Mouse (Mus musculus) ZHBTc4 (cell line): ENCODE data around the gene Atp6v0a1.

Source experiments
- DNase-seq: peaks from one replicate; pipeline ENCODE4 v3.0.0-alpha.2; 2011; ENCODE audit warnings: low read depth, low spot score

Gene Atp6v0a1

GRCm38 (mm10) chr11:101060126-101060525 lies 50.9 kb downstream of the Atp6v0a1 start:
- DNase-seq: no peak

DNA sequence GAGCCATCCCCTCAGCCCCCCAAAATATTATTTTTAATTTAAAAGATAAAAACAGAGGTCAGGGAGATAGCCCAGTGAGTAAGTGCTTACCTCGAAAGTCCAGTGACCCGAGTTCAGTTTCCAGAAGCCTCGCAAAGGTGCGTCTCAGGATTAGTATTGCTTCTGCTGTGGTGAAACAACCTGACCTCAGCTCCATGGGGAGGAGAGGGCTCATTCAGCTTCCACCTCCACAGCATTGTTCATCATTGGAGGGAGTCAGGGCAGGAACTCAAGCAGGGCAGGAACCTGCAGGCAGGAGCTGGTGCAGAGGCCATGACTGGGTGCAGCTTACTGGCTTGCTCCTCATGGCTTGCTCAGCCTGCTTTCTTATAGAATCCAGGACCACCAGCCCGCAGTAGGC lies 51.8 kb downstream of the Atp6v0a1 start:
- DNase-seq: no peak

DNA sequence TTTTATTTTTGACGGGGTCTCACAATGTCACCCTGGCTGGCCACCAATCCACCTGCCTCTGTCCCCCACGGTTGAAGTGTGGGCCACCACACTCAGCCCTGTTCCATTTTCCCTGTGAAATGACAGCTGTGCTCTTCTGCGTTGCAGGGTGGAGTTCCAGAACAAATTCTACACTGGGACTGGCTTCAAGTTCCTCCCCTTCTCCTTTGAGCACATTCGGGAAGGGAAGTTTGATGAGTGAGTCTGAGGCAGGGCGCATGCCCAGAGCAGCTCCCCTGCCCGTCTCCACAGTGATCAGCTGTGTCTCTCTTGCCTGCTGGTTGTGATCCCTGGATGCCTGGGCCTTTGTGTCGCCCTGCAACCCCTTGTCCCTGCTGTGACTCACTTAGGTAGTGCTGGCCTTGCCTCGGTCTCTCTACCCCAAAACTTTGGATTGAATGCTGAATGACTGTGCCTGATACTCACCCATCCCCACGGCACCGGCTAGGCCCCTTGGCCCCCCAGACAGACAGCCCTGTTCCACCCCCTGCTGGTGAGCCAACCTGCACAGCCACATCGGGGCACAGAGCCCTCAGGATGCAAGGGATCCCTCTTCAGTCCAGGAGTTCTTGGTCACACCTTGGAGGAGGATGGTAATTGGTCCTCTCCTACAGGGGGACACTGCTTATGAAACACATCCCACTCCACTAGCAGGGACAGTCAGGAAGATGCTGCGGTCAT lies 53.1 kb downstream of the Atp6v0a1 start:
- no peak for DNase-seq

DNA sequence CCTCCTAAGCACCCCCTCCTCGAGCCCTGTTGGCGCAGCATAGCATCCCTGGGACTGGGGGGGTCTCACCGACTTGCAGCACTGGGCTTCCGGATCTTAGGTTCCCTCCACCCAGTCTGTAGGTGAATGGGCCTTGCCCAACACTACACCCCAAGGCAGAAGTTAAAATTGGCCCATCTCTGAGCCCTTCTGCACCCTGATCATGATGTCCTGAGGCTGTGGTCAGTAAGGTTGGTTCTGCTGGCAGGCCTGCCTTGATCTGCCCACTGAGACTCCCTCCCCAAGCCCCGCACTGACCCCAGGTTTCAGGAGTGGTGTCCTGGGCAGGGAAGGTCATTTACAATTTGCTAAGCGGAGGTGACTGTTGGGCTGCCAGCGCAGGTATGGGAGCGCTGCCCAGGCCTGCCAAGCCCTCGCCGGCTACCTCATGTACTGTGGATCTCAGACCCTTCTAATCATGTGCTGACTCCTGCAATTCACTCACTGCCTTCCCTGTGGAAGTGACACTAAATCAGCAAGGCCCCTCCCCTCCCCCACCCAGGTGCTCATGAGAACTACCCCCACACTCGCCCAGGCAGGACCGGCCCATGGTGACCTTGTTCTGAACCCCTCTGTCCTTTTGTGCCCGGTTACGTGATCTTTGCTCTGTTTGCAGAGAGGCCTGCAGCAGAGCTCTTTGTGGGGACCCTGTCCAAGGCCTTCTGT lies 53.9 kb downstream of the Atp6v0a1 start:
- DNase-seq: no peak

- peak; percentile 60 for DNase-seq
Observed at GRCm38 (mm10) chr11:101063676-101064327, 54.5 kb downstream of the Atp6v0a1 start.

DNA sequence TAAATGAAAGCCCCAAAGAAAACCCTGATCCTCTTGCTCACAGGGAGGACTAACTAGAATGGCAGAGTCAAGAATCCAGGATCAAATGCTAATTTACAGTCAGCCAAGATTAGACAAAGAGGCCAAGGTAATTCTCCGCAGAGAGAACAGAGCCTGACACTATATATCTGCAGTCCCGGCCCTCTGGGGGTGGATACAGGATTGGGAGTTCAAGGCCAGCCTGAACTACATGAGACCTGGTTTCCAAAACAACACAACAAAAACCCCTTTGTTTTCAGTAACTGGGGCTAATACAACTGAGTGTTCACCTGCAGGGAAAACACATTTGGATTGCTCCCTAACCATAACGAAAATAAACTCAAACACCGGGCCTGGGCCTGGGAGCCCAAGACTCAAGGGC lies 55.2 kb downstream of the Atp6v0a1 start:
- no peak for DNase-seq

DNA sequence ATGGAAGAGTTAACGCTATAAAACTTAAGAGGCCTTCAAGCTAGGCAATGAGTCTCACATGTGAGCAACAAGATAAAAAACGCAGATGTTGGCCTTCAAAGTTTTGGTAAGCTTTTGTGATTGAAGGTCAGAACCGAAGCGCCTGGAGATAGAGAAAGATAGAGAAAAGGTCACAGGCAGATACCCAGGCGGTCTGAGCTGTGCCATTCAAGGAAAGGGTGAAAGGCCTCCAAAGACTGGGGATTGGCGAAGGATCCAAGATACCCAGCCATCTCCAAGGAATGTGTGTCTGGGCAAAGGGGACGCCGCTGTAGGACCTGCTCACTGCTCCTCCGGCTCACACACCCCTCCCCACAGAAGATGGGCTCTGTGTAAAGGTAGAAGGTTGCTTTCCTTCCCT lies 55.8 kb downstream of the Atp6v0a1 start:
- DNase-seq: no peak

GRCm38 (mm10) chr11:101066549-101067412 lies 57.5 kb downstream of the Atp6v0a1 start:
- DNase-seq: peak; percentile 95

DNA sequence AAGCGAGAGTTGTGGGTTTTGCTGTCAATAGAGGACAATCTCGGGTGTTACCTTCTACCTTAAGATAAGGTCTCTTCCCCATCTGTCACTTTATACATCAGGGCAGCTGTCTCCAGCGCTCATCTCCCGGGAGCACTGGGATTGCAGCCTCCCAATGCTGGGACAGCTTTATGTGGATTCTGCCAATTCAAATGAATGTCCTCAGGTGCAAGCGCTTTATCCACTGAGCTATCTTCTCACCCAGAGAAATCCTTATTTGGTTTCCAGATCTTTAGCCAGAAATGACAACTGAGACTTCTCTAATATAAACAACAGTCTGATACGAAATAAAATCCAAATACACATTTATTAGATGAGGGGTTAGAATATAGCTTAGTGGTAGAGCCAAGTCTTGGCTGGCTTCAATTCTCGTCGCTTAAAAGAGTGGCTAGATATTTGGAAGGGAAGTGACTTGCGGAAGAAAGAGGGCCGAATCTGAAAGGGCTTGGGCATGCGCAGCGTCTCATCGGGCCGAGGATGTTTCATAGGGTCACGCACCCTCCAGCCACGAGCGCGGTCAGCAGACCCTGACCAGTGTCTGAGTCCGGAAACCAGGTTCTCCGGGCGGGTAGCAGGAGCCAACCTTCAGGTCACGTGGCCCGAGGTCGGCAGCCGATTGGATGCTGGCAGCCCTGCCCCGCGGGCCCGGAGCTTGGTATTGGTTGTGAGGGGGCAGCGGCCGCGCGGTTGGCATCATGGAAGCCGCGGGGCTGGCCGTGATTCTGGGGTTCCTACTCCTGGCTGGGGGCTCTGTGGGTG lies 60.3 kb downstream of the Atp6v0a1 start, which contains the start of gene Naglu:
Gene Naglu, plus strand, starts transcription at position 622 of the 798 bp plus-strand sequence.
- DNase-seq: peak; percentile 87

- DNase-seq: no peak
Observed at GRCm38 (mm10) chr11:101070189-101070527, 60.9 kb downstream of the Atp6v0a1 start.

DNA sequence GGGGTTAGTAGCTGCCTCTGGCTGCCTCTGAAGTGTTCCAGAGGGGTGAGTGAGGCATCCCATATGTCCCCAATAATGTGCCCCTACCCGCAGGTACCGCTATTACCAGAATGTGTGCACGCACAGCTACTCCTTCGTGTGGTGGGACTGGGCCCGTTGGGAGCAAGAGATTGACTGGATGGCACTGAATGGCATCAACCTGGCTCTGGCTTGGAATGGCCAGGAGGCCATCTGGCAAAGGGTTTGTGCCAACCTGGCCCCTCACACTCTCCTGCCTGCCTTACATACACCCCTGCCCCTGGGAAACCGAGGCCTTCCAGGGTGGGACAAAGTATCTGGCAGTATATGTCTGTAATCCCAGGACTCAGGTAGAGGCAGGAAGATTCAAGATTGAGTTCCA lies 61.7 kb downstream of the Atp6v0a1 start:
- no peak for DNase-seq

GRCm38 (mm10) chr11:101071810-101072428 lies 62.7 kb downstream of the Atp6v0a1 start:
- DNase-seq: no peak

GRCm38 (mm10) chr11:101078121-101078520 lies 68.9 kb downstream of the Atp6v0a1 start, which contains the start of gene Hsd17b1:
Gene Hsd17b1, plus strand, starts transcription at chr11:101078411.
- no peak for DNase-seq

DNA sequence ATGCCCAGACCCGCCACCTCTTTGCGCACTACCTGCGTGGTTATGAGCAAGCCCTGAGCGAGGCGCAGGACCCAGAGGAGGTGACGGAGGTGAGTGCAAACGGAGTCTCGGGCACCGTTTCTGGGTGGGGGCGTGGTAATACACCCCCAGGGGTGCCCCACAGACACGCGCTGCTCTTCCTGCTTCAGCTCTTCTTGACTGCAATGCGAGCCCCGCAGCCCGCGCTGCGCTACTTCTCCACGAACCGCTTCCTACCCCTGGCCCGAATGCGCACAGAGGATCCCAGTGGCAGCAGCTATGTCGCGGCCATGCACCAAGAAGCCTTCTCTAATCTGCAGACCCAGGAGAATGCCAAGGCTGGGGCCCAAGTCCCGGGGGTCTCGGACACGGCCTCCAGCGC lies 70.5 kb downstream of the Atp6v0a1 start:
- DNase-seq: peak; percentile 70

DNA sequence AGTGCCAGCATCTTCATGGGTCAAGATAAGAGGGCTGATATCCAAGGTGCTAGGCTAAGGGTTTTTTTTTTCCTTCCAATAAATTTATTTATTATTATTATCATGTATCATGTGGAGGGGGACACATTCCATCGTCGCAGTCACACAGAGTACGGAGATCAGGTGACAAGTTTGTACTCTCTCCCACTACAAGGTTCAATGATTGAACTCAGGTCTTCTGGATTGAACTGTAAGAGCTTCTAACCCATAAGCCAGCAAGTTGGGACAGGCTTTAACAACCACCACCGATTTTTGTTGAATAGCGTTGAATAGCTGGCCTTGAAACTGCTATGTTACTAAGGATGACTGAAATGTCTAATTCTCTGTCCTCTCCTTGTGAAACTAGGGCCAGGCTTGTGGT lies 71.2 kb downstream of the Atp6v0a1 start:
- no peak for DNase-seq

DNA sequence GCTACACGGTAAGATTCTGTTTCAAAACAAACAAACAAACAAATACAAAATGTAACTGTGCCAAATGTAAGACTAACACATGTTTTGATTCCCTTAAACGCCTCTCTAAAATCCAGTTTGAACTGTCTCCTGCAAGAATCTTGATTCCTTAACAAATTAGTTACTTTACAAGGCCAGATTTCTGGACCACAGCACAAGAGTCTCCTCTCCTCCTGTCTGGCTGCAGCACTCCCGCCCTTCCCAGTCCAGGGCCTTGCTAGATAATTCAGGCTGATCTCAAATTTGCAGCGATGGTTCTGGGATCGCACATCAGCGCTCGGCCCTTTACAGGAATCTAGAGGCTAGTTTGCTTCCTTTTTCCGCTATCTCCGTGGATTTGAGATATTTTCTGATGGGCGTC lies 72.4 kb downstream of the Atp6v0a1 start:
- DNase-seq: no peak

- DNase-seq: peak; percentile 95
Observed at GRCm38 (mm10) chr11:101082208-101083082, 73.2 kb downstream of the Atp6v0a1 start, which contains the start of gene Coasy. Gene Coasy, plus strand, starts transcription at chr11:101082565.

GRCm38 (mm10) chr11:101083083-101083697 lies 73.9 kb downstream of the Atp6v0a1 start:
- DNase-seq: no peak

GRCm38 (mm10) chr11:101084246-101084645 lies 75.0 kb downstream of the Atp6v0a1 start:
- DNase-seq: no peak
